Mouse (Mus musculus) adrenal gland, adult 2 months (tissue): Measurements from ENCODE around the gene Mrps25. TPM values are rescaled to one million over a fixed set of nuclear protein-coding genes. Genes with fewer than 3 reads are reported as not detected.

Experiments
- DNase-seq: peaks from one replicate; pipeline ENCODE4 v3.0.0; 2021
- long read RNA-seq: library from polyadenylated mRNA; stranded (forward); transcript quantifications from one replicate; pipeline ENCODE4 v2.0.0, GENCODE M21; 2021
- polyA plus RNA-seq: library from polyadenylated mRNA; depleted of rRNA; stranded (reverse); fragments of >200 nt; gene quantifications from 2 replicates; pipeline ENCODE4 v1.2.3, GENCODE M21; 2012; rRNA removed
- total RNA-seq, 2 experiments: library from RNA; stranded (reverse); gene quantifications; 2 replicates each; pipeline ENCODE4 v1.2.3; 2021

Mrps25 gene
- 10 to 100 TPM; 45.0 to 51.1 TPM for total RNA-seq
- 1.2 and 2.2 TPM in 2 replicates for polyA plus RNA-seq
- long read RNA-seq, full-length matches to known transcripts: 42 of 42 reads
- long read RNA-seq, partial matches to known transcripts: 0 of 42 reads
- long read RNA-seq, other reads (novel, unspliced or antisense): 0 of 42 reads

DNA sequence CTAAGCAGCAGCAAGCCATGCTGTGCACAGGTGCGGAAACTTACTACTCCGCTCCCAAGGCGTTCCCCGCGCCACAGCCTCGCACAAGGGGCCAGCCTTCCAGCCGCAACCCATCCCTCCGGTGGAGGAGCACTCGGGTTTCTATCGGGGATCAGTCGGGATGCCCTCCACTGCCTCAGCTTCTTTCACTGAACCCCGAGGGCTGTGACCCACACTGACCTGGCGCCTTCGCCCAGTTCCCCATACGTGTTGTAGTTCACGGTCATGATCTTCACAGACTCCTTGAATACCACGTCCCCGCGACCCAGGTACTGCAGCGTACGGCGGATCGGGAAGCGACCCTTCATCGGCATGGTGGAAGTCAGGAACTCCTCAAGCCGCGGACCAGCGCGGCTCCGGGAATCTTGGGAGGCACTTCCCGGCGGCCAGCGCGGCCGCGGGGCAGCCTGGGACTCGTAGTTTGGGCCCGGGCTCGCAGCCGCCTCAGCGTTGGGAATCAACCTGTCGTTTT lies at the start of gene Mrps25:
Gene Mrps25 (minus strand): TSS at position 413 of the 511 bp plus-strand sequence.
- peak; percentile 85 for DNase-seq

GRCm38 (mm10) chr6:92231762-92232161 lies 47.9 kb upstream of the Mrps25 start:
- no peak for DNase-seq

DNA sequence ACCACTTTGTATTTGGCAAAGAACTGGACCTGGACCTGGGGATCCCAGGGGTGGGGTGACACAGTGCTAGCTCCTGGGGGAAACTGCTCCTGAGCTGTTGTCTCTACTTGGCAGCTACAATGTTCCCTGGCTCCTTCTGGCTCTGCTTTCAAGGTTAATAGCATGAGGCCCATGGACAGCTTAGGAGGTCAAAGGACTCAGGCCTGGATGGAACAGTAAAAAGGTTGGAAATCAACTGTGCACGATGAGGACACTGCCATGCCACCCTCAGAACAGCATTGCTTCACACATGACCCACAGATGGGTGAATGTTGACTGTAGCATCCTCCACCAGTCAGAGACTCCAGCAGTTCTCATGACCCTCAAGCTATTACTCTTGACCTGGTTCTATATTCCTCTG lies 47.5 kb upstream of the Mrps25 start:
- peak; percentile 11 for DNase-seq

DNA sequence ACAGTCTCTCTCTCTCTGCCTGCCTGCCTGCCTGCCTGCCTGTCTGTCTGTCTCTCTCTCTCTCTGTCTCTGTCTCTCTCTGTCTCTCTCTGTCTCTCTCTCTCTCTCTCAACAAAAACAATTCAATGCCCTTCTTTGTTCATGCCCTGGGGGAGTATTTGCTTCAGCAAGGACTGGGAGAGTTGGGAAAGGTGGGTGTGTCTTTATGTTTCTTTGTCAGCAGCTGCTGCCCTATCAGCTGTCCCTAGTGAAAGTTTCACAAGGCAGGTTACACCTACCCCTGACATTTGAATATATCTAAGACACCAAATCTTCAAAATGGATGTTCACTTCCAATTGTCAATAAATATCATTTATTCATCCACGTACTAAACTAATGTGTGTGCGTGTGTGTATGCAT lies 45.8 kb upstream of the Mrps25 start:
- DNase-seq: no peak

DNA sequence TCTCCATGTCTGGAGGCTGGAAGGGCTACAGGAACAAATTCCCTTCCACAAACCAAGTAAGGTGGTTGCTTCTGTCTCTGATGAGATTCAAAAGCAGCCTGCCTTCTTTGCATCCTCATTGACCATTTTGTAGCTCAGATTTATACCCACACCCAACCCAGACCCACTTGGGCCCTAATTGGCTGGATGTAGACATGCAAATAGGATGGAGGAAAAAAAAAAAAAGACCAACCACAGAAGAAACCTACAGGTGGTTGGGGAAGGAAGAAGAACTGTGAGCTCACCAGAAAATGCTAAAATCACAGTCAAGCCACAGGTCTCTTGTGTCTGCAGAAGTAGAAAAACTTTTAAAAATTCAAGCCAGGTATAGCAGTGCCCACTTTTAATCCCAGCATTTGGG lies 45.3 kb upstream of the Mrps25 start:
- DNase-seq: no peak

GRCm38 (mm10) chr6:92224981-92225380 lies 41.1 kb upstream of the Mrps25 start:
- no peak for DNase-seq

- no peak for DNase-seq
These were observed 38.2 kb upstream of the Mrps25 start for GRCm38 (mm10) chr6:92222021-92222420.

GRCm38 (mm10) chr6:92221604-92222003 lies 37.8 kb upstream of the Mrps25 start:
- DNase-seq: no peak

DNA sequence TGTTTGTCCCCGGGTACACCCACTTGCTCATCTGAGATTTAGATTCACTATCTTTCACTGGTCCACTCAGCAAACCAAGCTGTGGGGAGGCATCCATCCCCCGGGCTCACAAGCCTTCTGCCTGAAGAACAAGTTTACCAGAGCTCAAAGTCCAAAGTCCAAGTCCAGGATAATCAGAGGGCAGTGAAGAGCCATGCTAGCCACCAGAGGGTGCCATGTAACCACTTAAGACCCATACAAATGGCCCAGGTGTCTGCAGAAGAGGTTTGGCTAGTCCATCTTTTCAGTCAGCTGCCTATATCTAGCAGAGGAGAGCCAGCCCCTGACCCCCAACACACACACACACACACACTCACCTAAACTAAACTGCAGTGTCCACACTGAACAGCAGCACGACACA lies 35.6 kb upstream of the Mrps25 start:
- peak; percentile 42 for DNase-seq

GRCm38 (mm10) chr6:92214773-92215449 lies 31.1 kb upstream of the Mrps25 start, which contains the start of gene Rbsn:
Gene Rbsn (minus strand): TSS chr6:92214925.
- DNase-seq: peak; percentile 95

DNA sequence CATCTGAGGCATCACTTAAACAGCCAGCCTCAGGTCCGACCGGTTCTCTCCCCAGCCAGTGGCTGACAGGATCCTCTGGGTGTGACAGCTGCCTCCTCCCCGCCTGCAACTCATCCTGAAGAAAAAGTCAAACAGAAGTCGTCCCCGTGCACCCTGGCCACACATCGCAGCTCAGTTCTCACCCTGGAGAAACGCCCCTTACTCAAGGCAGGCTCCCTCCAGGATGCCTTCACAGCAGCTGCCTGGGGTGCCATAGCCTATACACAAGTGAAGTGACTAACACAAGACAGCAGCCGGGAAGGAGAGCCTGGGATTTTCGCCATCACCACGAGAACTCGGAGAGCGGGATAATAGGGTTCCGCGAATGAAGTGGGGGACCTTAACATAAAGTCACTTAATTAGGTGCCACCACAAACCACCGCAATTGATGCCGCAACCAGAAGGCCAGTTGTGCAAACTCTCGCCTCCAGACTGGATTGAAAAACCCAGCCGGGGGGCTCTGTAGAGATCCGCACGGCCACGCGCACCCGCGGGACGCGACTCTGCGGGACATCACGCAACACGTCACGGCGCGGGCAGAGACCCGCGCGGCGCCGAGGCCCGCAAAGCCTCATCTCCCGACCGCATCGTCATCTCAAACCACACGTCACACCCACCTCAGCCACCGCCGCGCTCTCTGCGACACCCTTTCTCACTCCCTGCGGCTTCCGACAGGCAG lies 30.4 kb upstream of the Mrps25 start:
- peak; percentile 22 for DNase-seq

GRCm38 (mm10) chr6:92199414-92199813 lies 15.6 kb upstream of the Mrps25 start:
- no peak for DNase-seq

GRCm38 (mm10) chr6:92184178-92184577 lies 345 bp upstream of the Mrps25 start:
- no peak for DNase-seq

- DNase-seq: no peak
These were observed 7.4 kb downstream of the Mrps25 start for GRCm38 (mm10) chr6:92176450-92176849.

- DNase-seq: no peak
These were observed 21.1 kb downstream of the Mrps25 start for GRCm38 (mm10) chr6:92162724-92163123.

DNA sequence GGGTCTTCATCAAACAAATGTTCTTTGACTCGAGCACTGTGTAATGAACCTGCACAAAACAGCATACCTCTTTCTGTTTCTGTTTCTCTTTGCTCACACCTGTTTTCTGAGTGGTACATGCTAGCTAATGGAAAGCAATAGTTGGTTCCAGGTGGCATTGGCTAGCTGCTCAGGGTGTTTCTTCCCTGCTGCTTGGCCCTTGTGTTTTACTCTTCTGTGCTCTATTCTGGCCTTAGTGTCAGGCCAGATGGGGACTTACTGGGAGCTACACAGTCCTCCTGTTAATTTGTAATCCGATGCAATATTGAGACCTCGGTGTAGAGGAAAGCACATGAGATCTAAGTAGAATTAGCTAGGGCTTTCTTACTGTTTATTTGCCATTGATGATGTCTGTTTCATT lies 25.0 kb downstream of the Mrps25 start:
- no peak for DNase-seq

GRCm38 (mm10) chr6:92153774-92154173 lies 30.1 kb downstream of the Mrps25 start:
- DNase-seq: no peak

- DNase-seq: no peak
These were observed 38.0 kb downstream of the Mrps25 start for GRCm38 (mm10) chr6:92145881-92146280.

- no peak for DNase-seq
These were observed 47.5 kb downstream of the Mrps25 start for GRCm38 (mm10) chr6:92136356-92136755.

GRCm38 (mm10) chr6:92133617-92134016 lies 50.2 kb downstream of the Mrps25 start:
- DNase-seq: no peak

DNA sequence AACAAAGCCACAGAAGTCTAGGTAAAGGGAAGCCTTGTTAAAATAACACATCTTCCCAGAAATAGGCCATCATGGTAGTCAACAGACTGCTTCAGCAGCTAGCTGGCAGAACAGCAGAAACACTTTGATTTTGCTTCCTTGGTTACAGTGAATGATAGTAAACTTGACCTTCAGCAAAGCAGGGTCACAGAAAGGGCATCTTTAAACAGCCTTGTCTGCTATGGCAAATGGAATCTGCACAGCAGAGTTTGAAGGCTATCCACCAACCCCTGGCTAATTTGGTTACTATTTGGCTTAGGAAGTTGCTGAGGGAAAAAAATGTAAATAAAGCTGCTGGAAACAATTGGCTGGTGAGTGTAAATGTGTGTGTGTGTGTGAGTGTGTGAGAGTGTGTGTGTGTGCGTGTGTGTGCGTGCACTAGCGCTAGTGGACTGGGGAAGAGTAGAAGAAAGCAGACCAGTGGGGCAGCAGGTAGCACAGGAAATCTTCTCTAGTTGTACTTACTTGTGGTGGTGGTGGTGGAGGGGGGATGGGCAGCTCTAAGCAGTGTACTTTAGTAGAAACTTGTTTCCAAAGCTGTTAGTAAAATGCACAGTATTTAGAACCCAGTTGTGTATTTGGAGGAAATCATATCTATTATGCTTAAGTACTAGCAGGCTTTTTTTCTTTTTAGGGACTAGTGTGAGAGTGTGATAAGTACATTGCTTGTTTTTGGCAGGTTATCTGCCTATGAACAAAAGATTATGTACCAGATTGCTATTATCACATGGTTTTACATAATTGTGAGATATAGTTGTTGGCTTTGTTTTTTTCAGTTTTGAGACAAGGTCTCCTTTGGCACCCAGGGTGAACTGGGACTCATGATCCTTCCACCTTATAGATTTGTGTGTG lies 51.6 kb downstream of the Mrps25 start:
- peak; percentile 62 for DNase-seq

GRCm38 (mm10) chr6:92131456-92131855 lies 52.4 kb downstream of the Mrps25 start:
- DNase-seq: no peak
